Mouse (Mus musculus) limb, embryonic 14.5 days (tissue): ENCODE results near the gene Kras. TPM values are rescaled to one million over a fixed set of nuclear protein-coding genes. Genes with fewer than 3 reads are reported as not detected.

Source experiments
- ATAC-seq: fragments of 200-750 bp; cut with Nextera tagmentation; 2 replicates; pipeline ENCODE4 v1.8.0; 2017; ENCODE audit warnings: low read depth, moderate number of reproducible peaks, moderate TSS enrichment; ENCODE audit not compliant: low FRiP score
- DNase-seq: peaks from one replicate; pipeline ENCODE4 v3.0.0-alpha.2; 2015; ENCODE audit warnings: low spot score
- H3K27ac ChIP-seq: fragments of 300-500 bp; sonication (generic); replicated peaks from 2 replicates; pipeline ENCODE4 v1.5.1; 2014; ENCODE audit warnings: low read depth, mild to moderate bottlenecking, low read length, moderate library complexity, mixed read lengths
- H3K27me3 ChIP-seq: fragments of 300-500 bp; sonication (generic); 2 replicates; pipeline ENCODE4 v1.6.1; 2014; ENCODE audit warnings: low read length, mixed read lengths; ENCODE audit not compliant: control insufficient read depth, insufficient read depth
- H3K36me3 ChIP-seq: fragments of 300-500 bp; sonication (generic); 2 replicates; pipeline ENCODE4 v1.6.1; 2014; ENCODE audit warnings: mild to moderate bottlenecking, low read length, moderate library complexity, mixed read lengths; ENCODE audit not compliant: control insufficient read depth, insufficient read depth
- H3K4me1 ChIP-seq: fragments of 300-500 bp; sonication (generic); 2 replicates; pipeline ENCODE4 v1.6.1; 2014; ENCODE audit warnings: antibody characterized with exemption, low read length, mixed read lengths; ENCODE audit not compliant: control insufficient read depth, insufficient read depth
- H3K4me2 ChIP-seq: fragments of 300-500 bp; sonication (generic); replicated peaks from 2 replicates; pipeline ENCODE4 v1.6.1; 2014; ENCODE audit warnings: low read depth, mild to moderate bottlenecking, low read length, moderate library complexity; ENCODE audit not compliant: severe bottlenecking
- H3K4me3 ChIP-seq: fragments of 300-500 bp; sonication (generic); replicated peaks from 2 replicates; pipeline ENCODE4 v1.5.1; 2014; ENCODE audit warnings: low read length
- H3K9ac ChIP-seq: fragments of 300-500 bp; sonication (generic); 2 replicates; pipeline ENCODE4 v1.6.1; 2014; ENCODE audit warnings: mild to moderate bottlenecking, low read depth, low read length, moderate library complexity; ENCODE audit not compliant: severe bottlenecking
- H3K9me3 ChIP-seq: fragments of 300-500 bp; sonication (generic); 2 replicates; pipeline ENCODE4 v1.6.1; 2016; ENCODE audit warnings: low read length; ENCODE audit not compliant: control insufficient read depth
- POLR2A ChIP-seq: fragments of 200-500 bp; IDR thresholded peaks from 2 replicates; pipeline ENCODE4 v1.8.0; 2012; ENCODE audit warnings: inconsistent platforms, mild to moderate bottlenecking, moderate library complexity, borderline replicate concordance; ENCODE audit not compliant: insufficient read depth, insufficient read length; ENCODE audit errors: extremely low read depth
- WGBS: fragments of 180-500 bp; shearing (Covaris S2); extraction: QIAGEN DNeasy Blood & Tissue Kit; methylation state at CpG from one replicate; pipeline ENCODE4 v1.1.7; 2014; 5-methylcytosine and 5-hydroxymethylcytosine counted together
- polyA plus RNA-seq, 2 experiments: library from polyadenylated mRNA; depleted of rRNA in 1 of 2; stranded (reverse) in 1 of 2; unstranded in 1 of 2; fragments of >200 nt; fragmentation: Nextera tagmentation in 1 of 2; extraction: Ambion mirVana in 1 of 2; gene quantifications; 2 replicates each; pipeline versions ENCODE4 v1.2.1 to v1.2.3; 2012 to 2014

Kras gene
- polyA plus RNA-seq, 2 experiments: 33.3 to 67.8 TPM

DNA sequence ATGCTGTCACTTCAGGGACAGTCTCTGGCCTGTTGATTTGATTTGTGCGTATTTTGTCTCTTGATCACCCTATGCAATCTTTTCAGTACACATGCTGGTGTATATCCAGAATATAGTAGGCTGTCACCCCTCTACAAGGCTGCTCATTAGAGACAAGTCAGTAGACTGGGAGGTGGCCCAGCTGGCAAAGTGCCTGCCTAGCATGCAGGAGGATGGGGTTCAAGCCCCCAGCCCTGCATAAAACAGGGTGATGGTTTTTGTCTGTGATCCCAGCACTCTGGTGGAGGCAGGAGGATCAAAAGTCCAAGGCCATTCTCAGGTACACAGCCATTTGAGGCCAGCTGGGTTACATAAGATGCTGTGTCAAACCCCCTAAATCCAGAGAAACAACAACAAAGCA is 63.9 kb downstream of the Kras start:
- H3K36me3 ChIP-seq: no peaks in the 10 kb centered on the region
- no peak overlapping the region for H3K4me3 ChIP-seq
- WGBS: 95% methylated on average over 1 of the region's 1 CpGs
- no peaks in the 10 kb centered on the region for H3K9me3 ChIP-seq
- no peak for TF ChIP-seq POLR2A
- no peak overlapping the region for H3K27ac ChIP-seq
- ATAC-seq (no peak), DNase-seq (no peak)
- H3K4me2 ChIP-seq: no peak overlapping the region
- H3K4me1 ChIP-seq: no peaks in the 10 kb centered on the region
- no peaks in the 10 kb centered on the region for H3K27me3 ChIP-seq
- H3K9ac ChIP-seq: no peak overlapping the region

DNA sequence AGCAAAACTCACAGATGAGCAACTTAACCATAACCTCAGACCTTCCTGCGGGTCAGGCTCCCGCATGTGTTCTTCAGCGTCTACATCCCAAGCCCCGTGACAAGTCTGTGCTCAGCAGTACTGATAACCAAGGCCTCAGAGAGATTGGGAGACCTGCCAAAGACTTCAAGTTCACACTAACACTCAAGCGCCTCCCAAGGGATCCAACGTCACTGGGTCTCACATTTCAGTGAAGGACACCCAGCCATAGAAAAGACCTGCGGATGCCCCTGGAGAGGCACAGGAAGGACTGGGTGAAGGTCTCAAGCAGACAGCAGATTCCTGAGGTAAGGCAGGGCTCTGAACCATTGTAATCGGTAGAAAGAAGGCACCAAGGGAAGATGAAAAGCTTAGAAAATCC is 68.0 kb downstream of the Kras start:
- 72% methylated on average over 8 of the region's 8 CpGs for WGBS
- no peaks in the 10 kb centered on the region for H3K27me3 ChIP-seq
- no peak for ATAC-seq
- H3K36me3 ChIP-seq: no peaks in the 10 kb centered on the region
- TF ChIP-seq POLR2A: no peak
- H3K4me3 ChIP-seq: no peak overlapping the region
- no peak overlapping the region for H3K9ac ChIP-seq
- H3K27ac ChIP-seq: no peak overlapping the region
- no peak overlapping the region for H3K4me2 ChIP-seq
- H3K9me3 ChIP-seq: no peaks in the 10 kb centered on the region
- DNase-seq: no peak
- no peaks in the 10 kb centered on the region for H3K4me1 ChIP-seq

DNA sequence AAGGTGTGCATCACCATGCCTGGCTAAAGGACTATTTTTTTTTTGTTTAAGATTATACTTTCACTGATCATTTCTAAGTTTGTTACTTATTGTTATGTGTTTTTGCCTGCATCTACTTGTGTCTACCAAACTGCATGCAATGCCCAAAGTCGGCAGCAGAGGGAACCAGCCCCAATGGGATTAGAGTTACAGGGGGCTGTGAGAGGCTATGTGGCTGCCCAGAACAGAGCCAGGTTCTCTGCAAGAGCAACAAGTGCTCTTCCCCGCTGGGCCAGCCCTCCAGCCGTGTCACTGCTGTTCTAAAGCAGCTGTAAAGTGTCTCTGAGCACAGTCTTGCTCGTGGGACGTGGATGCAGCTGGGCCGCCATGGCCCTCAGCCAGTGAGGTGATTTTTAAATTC is 70.4 kb downstream of the Kras start:
- Histone ChIP-seq H3K4me1 (peaks cover 21% of the 10 kb centered on the region), H3K27me3 (no peaks in the 10 kb centered on the region), H3K4me3 (no peak overlapping the region), H3K9me3 (no peaks in the 10 kb centered on the region), H3K36me3 (no peaks in the 10 kb centered on the region), H3K4me2 (no peak overlapping the region), H3K9ac (no peak overlapping the region), H3K27ac (no peak overlapping the region)
- no peak for ATAC-seq
- WGBS: 37% methylated on average over 6 of the region's 6 CpGs
- no peak for TF ChIP-seq POLR2A
- peak; percentile 38 for DNase-seq

DNA sequence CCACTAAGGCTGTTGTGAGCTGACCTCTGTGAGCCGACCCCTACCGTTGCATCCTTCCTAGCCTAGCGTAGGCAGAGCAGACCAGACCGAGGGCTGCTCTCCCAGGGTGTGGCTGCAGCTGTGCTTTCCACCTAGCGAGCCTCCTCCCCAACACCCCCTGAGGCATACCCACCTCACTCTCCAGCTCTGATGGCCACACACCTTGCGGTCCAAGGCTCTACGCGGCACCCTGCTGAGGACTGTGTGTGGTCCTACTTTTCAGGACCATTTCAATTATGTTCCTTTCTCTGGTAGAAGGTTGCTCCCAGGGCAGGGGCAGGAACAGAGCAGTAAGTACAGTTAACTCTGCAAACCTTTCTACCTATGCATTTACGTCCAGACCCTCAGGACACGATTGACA is 73.6 kb downstream of the Kras start:
- TF ChIP-seq POLR2A: no peak
- no peaks in the 10 kb centered on the region for H3K27me3 ChIP-seq
- no peak overlapping the region for H3K4me2 ChIP-seq
- H3K9ac ChIP-seq: no peak overlapping the region
- no peaks in the 10 kb centered on the region for H3K9me3 ChIP-seq
- peaks cover 35% of the 10 kb centered on the region for H3K4me1 ChIP-seq
- no peaks in the 10 kb centered on the region for H3K36me3 ChIP-seq
- DNase-seq (no peak), ATAC-seq (no peak)
- H3K4me3 ChIP-seq: no peak overlapping the region
- no peak overlapping the region for H3K27ac ChIP-seq
- WGBS: 31% methylated on average over 10 of the region's 10 CpGs

DNA sequence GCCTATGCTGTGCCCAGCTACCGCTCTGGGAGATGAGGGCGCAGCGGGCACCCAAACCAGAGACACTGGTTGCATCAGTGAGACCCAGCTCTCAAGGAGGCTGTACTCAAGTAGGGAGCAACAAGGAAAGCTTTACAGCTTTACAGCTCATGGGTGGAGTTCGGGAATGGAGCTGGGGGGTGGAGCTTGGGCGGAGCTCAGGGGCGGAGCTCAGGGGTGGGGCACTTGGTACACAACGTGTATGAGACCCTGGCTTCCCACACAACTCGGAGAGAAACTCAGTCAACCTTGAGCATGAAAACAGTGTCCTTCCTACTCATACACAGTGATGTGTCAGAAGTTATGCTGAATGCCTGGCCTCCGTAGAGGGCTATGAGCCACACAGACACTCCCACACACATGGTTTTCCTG is 74.5 kb downstream of the Kras start:
- H3K4me1 ChIP-seq: peaks cover 35% of the 10 kb centered on the region
- DNase-seq: no peak
- 28% methylated on average over 9 of the region's 9 CpGs for WGBS

DNA sequence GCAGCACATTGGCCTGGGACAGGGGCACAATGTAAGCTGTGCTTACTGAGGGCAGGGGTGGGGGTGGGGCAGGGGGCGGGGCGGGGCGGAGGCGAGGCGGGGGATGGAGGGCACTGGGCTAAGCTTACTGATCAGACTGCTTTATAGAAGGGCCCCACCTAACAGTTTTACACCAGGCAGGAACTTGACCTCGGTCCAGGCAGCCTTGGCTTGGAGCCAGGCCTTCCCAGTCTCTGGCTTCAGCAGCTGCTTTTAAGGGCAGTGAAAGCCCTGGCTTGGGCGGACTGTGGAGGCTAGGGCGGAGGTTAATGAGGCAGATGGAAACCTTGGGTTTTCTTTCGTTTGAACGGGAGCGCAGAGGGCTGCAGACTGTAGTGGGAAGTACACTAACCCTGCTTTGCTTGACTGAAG is 76.3 kb downstream of the Kras start:
- peaks cover 35% of the 10 kb centered on the region for H3K4me1 ChIP-seq
- H3K4me3 ChIP-seq: no peak overlapping the region
- no peaks in the 10 kb centered on the region for H3K9me3 ChIP-seq
- 7% methylated on average over 7 of the region's 11 CpGs for WGBS
- no peaks in the 10 kb centered on the region for H3K27me3 ChIP-seq
- no peak for TF ChIP-seq POLR2A
- H3K4me2 ChIP-seq: peak overlapping the region; percentile 26; the same call in 1 of the 2 replicates
- no peaks in the 10 kb centered on the region for H3K36me3 ChIP-seq
- H3K27ac ChIP-seq: 0 out of 2 replicates have a peak overlapping the region, but pooled peaks have one; percentile 26
- peak; percentile 81 for ATAC-seq
- peak; percentile 88 for DNase-seq
- 0 out of 2 replicates have a peak overlapping the region, but pooled peaks have one; percentile 31 for H3K9ac ChIP-seq

More for the DNA sequence above, 74.5 kb downstream of the Kras start:
- 0 out of 2 replicates have a peak overlapping the region, but pooled peaks have one; percentile 28 for H3K4me2 ChIP-seq
- ATAC-seq: no peak
- no peak overlapping the region for H3K27ac ChIP-seq
- no peaks in the 10 kb centered on the region for H3K9me3 ChIP-seq
- no peak for TF ChIP-seq POLR2A
- H3K4me3 ChIP-seq: no peak overlapping the region
- no peaks in the 10 kb centered on the region for H3K36me3 ChIP-seq
- no peak overlapping the region for H3K9ac ChIP-seq
- no peaks in the 10 kb centered on the region for H3K27me3 ChIP-seq
